Mouse (Mus musculus) cerebellum, adult 9-10 months (tissue): ENCODE data around the gene Vps52.
A peak's percentile ranks its signal among the peaks of the same experiment; 100 is the strongest.

ENCODE experiments used
- DNase-seq: peaks from one replicate; pipeline ENCODE4 v3.0.0; 2022

The Vps52 gene

DNA sequence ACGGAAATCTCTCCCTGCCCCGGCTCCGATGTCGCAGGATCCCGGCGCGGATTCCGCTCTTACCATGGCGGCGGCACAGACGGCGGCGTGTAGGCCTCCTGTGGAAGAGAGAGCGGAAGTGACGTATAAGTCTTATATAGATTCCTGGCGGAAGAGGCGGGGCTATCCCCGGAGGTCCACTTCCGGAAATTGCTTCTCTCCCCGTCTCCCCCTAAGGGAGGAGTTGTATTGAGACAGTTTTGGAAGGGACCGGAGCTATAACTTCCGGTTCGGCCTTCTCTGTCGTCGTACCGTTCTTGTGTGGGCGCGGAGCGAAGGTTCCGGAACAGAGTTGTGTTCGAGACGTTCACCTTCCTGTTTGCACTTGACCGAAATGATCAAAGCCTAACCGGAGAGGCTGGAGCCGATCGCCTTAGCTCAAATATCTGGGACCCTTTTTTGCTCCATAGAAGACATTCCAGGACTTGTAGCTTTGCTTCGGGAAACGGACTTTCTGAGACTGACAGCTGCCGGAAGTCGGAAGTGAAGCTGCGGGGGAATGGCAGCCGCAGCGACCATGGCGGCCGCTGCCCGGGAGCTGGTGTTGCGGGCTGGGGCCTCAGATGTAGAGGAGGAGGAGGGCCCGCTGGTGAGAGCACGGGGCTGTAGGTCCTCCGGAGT, at the start of gene Vps52, which contains the start of gene Rps18:
TSS of gene Vps52 (plus strand) at position 258 of the 660 bp plus-strand sequence.
TSS of gene Rps18 (minus strand) at position 447 of the 660 bp plus-strand sequence.
- peak; percentile 99 for DNase-seq

GRCm38 (mm10) chr17:33908331-33909076, 47.1 kb upstream of the Vps52 start:
- peak; percentile 80 for DNase-seq

- peak; percentile 98 for DNase-seq
Measured at GRCm38 (mm10) chr17:33909077-33909868, 46.3 kb upstream of the Vps52 start, which contains the start of gene Daxx. Gene Daxx, plus strand, starts transcription at chr17:33909414.

DNA sequence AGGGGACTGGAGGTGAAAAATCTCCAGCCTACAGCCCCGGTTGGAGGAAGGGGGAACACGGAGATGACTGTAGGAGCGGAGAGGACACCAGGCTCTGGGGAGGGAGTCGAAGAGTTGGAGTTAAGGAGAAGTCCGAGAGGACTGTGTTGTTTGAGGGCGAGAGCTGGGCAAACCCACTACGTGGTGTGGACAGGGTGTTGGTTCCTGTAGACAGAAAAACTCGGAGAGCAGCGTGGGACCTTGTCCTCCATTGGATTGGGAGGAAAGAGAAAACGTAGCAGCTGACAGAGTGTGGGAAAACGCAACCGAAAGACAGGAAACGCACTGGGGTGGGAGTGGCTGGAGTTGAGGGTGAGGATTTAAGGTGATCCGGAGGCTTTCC, 45.8 kb upstream of the Vps52 start:
- no peak for DNase-seq

- peak; percentile 66 for DNase-seq
Measured at GRCm38 (mm10) chr17:33910346-33911051, 45.1 kb upstream of the Vps52 start.

- DNase-seq: peak; percentile 53
Measured at GRCm38 (mm10) chr17:33911052-33911812, 44.4 kb upstream of the Vps52 start.

DNA sequence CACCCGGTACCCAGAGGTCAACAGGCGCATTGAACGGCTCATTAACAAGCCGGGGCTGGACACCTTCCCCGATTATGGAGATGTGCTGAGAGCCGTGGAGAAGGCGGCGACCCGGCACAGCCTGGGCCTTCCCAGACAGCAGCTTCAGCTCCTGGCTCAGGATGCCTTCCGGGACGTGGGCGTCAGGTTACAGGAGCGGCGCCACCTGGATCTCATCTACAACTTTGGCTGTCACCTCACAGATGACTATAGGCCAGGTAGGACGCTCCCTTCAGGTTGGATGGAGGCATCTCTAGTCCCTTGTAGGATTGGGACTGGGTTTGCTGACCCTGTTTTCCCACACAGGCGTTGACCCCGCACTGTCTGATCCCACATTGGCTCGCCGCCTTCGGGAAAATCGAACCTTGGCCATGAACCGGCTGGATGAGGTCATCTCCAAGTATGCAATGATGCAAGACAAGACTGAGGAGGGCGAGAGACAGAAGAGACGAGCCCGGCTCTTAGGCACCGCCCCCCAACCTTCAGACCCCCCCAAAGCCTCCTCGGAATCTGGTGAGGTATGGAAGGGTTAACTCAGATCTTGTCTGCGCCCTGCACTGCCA, 43.7 kb upstream of the Vps52 start:
- peak; percentile 57 for DNase-seq

- DNase-seq: peak; percentile 46
Measured at GRCm38 (mm10) chr17:33913264-33913663, 42.3 kb upstream of the Vps52 start.

DNA sequence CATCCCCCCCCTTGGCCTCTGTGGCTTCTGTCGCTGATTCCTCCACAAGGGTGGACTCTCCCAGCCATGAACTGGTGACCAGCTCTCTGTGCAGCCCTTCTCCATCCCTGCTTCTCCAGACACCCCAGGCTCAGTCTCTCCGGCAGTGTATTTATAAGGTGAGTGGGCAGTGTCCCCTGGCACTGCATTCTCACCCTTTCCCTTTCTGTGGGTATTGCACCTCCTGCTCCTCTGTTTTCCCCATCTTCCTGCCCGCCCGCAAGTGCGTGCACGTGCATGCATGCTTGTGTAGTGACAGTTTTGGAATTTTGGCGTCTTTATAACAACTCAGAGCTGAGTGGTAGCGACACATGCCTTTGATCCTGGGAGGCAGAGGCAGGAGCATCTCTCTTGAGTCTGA, 41.7 kb upstream of the Vps52 start:
- DNase-seq: peak; percentile 55

- peak; percentile 68 for DNase-seq
Measured at GRCm38 (mm10) chr17:33914969-33915391, 40.6 kb upstream of the Vps52 start.

DNA sequence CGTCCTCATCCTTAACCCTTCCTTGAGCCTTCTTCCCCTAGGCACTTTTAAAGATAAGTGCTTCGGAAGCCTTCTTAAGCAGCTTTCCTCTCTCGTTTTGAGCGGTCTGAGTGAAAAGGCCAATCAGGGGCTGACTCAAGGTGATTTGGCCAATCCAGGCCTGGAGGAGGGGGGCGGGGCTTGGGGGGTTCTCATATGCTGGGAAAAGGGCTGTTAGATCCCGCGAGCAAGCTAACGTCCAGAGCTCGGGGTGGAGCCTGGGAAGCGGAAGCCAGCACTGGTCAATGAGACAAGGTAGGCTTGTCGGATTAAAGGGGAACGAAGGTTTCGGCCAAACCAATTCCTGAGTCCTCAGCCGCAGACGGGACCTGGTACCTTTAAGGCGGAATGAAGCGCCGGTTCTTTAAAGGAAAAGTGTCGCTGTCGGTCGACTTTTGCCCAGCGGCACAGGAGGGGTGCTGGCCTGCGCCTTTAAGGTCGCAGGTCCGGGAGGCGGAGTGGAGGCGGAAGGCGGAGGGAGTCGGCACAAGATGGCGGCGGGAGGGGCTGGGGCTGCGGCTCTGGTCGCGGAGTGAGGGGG, 39.9 kb upstream of the Vps52 start, which contains the start of the genes Tapbp and Zbtb22:
TSS of gene Tapbp (plus strand) at position 229 of the 580 bp plus-strand sequence.
TSS of gene Zbtb22 (plus strand) at position 234 of the 580 bp plus-strand sequence.
- peak; percentile 99 for DNase-seq

GRCm38 (mm10) chr17:33916294-33916693, 39.3 kb upstream of the Vps52 start:
- DNase-seq: peak; percentile 79

DNA sequence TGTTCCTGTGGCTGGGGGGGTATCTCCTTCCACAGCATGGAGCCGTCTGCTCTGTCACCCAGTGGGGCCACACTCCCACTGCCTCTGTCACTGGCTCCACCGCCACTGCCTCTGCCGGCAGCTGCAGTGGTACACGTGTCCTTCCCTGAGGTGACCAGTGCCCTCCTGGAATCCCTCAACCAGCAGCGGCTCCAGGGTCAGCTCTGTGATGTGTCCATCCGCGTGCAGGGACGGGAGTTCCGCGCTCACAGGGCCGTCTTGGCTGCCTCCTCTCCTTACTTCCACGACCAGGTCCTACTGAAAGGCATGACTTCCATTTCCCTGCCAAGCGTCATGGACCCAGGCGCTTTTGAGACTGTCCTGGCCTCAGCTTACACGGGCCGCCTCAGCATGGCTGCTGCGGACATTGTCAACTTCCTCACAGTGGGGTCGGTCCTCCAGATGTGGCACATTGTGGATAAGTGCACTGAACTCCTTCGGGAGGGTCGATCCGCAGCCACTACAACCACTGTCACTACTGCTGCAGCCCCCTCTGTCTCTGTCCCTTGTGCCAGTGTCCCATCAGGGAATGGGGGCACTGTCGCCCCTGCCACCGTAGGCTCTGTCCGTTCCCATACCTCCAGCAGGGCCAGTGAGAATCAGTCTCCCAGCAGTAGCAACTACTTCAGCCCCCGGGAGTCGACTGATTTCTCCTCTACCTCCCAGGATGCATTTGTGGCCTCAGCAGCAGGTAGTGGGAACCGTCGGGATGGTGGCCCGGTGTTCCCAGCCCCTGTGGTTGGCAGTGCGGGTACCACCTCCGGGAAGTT, 38.6 kb upstream of the Vps52 start:
- DNase-seq: peak; percentile 66

DNA sequence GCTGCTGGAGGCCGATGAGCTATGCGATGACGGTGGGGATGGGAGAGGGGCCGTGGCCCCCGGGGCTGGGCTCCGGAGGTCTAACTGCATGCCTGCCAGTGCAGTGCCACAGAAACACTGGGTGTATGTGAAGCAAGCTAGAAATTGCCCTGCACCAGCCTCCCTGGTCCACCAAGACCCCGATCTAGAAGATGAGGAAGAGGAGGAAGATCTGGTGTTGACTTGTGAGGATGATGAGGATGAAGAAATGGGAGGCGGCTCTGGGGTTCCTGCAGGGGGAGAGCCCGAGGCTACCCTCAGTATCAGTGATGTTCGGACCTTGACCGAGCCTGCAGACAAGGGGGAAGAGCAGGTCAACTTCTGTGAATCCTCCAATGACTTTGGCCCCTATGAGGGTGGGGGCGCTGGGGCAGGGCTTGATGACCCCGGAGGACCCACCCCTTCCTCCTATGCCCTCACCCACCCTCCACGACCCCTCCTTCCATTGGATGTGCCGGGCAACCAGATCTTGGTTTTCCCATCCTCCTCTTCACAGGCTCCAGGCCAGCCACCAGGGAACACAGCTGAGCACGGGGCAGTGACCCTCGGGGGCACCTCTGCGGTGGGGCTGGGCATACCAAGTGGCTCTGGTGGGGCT, 37.8 kb upstream of the Vps52 start:
- DNase-seq: peak; percentile 64

- peak; percentile 65 for DNase-seq
Measured at GRCm38 (mm10) chr17:33918293-33919203, 37.1 kb upstream of the Vps52 start.

- DNase-seq: peak; percentile 80
Measured at GRCm38 (mm10) chr17:33919351-33920281, 36.0 kb upstream of the Vps52 start.
